ENCODE assay signal across 9 mouse cellular contexts in the genomic region with DNA sequence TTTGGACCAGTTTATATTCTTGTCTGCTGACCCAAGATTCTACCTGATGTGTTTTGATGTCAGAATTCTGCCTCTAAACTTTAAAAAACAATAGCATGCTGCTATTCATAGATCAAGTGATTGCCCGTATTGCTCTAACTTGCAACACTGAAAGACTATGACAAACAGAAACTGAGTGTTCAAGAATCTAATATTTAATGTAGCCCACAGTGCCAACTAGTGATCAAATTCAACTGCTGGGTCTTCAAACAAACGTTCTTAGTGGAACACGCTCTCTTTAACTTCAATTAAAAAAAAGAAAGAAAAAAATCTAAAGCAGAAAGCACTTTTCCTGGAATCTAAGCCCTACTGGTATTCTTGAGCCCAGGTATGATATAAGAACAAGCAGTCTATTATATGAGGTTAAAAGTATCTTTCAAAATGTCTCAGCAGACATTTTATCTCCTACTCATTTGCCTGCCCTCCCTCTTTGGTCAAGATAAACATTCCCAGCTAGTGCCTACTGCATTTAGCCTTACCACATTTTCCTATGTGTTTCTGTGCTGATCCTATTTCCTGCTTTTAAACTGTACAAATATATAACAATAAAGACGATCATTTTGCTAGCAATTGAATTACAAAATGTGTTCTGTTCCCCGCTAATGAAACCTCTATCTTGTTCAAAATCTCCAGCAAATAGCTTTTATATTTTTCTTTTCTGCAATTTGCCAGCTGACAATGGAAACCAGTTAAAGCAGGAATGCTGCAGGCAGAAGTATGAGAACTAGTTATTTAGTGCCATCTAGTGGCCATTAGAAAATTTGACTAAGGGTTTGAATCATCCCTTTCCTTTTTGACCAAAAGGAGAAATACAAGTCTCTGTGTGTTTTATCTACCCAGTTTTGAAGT. TPM values are rescaled to one million over a fixed set of nuclear protein-coding genes. Genes with fewer than 3 reads are reported as not detected.
DNase-seq lines count a peak whose midpoint lies in the region; ATAC-seq and TF ChIP-seq lines count a peak whose summit lies in the region.
"Had no signal": no experiment of that assay in that cellular context is flagged by ENCODE, and none has a peak within 500 bp of the region (broad histone marks: within the 10 kb centered on the region; RNA-seq: fewer than 3 reads in every experiment).

No protein-coding gene starts in this region.

- TF ChIP-seq CTCF in lung, postnatal 0 days (IDR thresholded peaks at IDR 0.05) = peak; percentile 66

- H3K4me2 ChIP-seq in lung, postnatal 0 days (replicated peaks; ENCODE audit: low read depth, low read length) = no peak overlapping the region
- H3K4me2 ChIP-seq: heart, embryonic 15.5 days had no signal

- no peaks in the 10 kb centered on the region for H3K9me3 ChIP-seq in lung, postnatal 0 days (ENCODE audit: low read length)
- H3K9me3 ChIP-seq: heart, embryonic 15.5 days had no signal

- H3K27me3 ChIP-seq in lung, postnatal 0 days (replicated peaks; ENCODE audit: insufficient read depth, low read length) = no peaks in the 10 kb centered on the region
- H3K27me3 ChIP-seq: heart, embryonic 15.5 days had no signal

- DNase-seq in heart, adult 8-10 months (ENCODE audit: low spot score) = peak; percentile 16
- no peak for DNase-seq in heart, postnatal 36 days
- DNase-seq in A20 (ENCODE audit: low read depth, low spot score) = peak; percentile 16
- DNase-seq in embryo, embryonic 9.5 days (ENCODE audit: extremely low spot score) = peak; percentile 40
- peak; percentile 86 for DNase-seq in lung, postnatal 0 days (ENCODE audit: low spot score)
- no peak for DNase-seq in thymus, postnatal 0 days (ENCODE audit: low spot score)
- no peak for DNase-seq in ovary, postnatal 14 days (ENCODE audit: low spot score)
- DNase-seq in frontal cortex, postnatal 14 days (ENCODE audit: low spot score in 2 of 2) = no peak

- no peaks in the 10 kb centered on the region for H3K4me1 ChIP-seq in lung, postnatal 0 days (ENCODE audit: insufficient read depth, low read depth, low read length)
- H3K4me1 ChIP-seq: heart, embryonic 15.5 days had no signal

- peak overlapping the region; percentile 33; the same call in 1 of the 2 replicates for H3K27ac ChIP-seq in lung, postnatal 0 days (ENCODE audit: low read length)
- H3K27ac ChIP-seq: heart, embryonic 15.5 days had no signal

- WGBS in lung, postnatal 0 days = 20% methylated on average over 5 of the region's 5 CpGs

- H3K9ac ChIP-seq in lung, postnatal 0 days (replicated peaks; ENCODE audit: low read depth) = no peak overlapping the region
- H3K9ac ChIP-seq: heart, embryonic 15.5 days had no signal

- TF ChIP-seq EP300 in lung, postnatal 0 days (IDR thresholded peaks at IDR 0.05) = no peak

- no peaks in the 10 kb centered on the region for H3K36me3 ChIP-seq in lung, postnatal 0 days (ENCODE audit: insufficient read depth, low read length)
- H3K36me3 ChIP-seq: heart, embryonic 15.5 days had no signal

- peak; percentile 78 for ATAC-seq in lung, postnatal 0 days

- intact Hi-C loops in heart, postnatal 36 days (cut with DNase I) = loop anchor here (2.0 kb wide), 1 partner anchor 219 kb away; no protein-coding TSS in a partner anchor

- no peak overlapping the region for H3K4me3 ChIP-seq in lung, postnatal 0 days (ENCODE audit: low read depth, low read length)
- H3K4me3 ChIP-seq: heart, embryonic 15.5 days had no signal

RNA-seq across cellular contexts. Expression of gene 5730480H06Rik, which starts 17.6 kb away (rescaled TPM):
- total RNA-seq in heart, adult 8-10 months (2022) = 1 to 10 TPM; 4.5 to 6.5 (median 4.9) TPM
- total RNA-seq in heart, postnatal 36 days (2021) = 1 to 10 TPM; 5.3 to 5.7 TPM
- polyA plus RNA-seq in lung, postnatal 0 days (2015; fragmentation: Nextera tagmentation; extraction: Ambion mirVana) = 12.8 and 15.4 TPM in 2 replicates
- 20.6 and 22.3 TPM in 2 replicates for polyA plus RNA-seq in thymus, postnatal 0 days (2015; fragmentation: Nextera tagmentation; extraction: Ambion mirVana)

Comparison
In these comparisons a context has a peak if more than half of its experiments do, and no peak if none do; other contexts are left out.
1. DNase-seq: peak in heart, adult 8-10 months (single experiment), A20 (single experiment), embryo, embryonic 9.5 days (single experiment) and lung, postnatal 0 days (single experiment); none in heart, postnatal 36 days (0 of 2), thymus, postnatal 0 days (single experiment), ovary, postnatal 14 days (single experiment) and frontal cortex, postnatal 14 days (0 of 2).